Mouse (Mus musculus): ENCODE data around the gene Mroh2a.

Gene Mroh2a

GRCm38 (mm10) chr1:88276524-88277097 is 49.8 kb downstream of the Mroh2a start:
- DNase-seq (ENCODE audit: low spot score in 2 of 2), result no peak

- DNase-seq (ENCODE audit: low spot score in 2 of 2), result peak; percentile 100
These were observed 50.5 kb downstream of the Mroh2a start, which contains the start of the genes Hjurp and Trpm8 for GRCm38 (mm10) chr1:88277098-88277817. Gene Hjurp (minus strand): TSS chr1:88277633. Gene Trpm8 (plus strand): TSS chr1:88277661.

- no peak for DNase-seq (ENCODE audit: low spot score in 2 of 2)
These were observed 51.2 kb downstream of the Mroh2a start for GRCm38 (mm10) chr1:88277818-88278511.

DNA sequence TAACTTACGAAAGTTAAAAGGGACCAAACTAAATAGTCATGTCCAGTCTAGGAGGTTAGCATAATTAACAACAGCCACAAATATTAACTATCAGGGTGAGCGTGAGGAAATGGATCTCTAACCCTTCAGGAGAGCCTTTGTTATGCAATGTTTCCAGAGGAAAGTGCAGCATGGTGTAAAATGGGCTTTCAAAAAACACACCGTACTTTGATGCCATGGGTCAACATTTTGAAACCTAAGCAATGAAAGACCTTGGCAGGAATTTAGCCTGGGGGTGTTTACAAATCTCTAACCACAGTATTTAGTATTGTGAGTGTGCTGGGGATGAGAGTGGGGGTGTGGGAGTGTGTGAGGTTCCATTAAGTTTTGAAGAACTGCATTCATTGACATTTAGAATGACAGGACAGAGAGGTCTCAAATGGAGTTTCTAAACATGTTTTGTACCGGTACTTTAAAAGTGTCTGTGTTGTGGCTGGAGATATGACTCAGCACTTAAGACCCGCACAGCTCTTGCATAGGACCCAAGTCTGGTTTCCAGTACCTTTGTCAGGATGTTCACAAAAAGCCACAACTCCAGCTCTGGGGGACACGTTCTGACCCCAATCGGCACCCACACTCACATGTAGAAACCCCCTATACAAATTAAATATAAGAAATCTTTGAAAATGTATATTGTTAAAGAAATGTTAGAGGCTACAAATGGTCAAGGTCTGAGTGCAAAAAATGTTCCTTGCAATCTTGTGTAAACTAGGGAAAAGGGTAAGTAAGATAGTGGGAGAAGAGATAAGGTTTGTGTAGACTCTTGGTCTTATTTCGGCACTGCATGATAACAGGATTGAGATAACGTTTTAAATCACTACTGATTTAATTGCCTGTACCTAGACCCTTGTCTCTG is 52.6 kb downstream of the Mroh2a start:
- DNase-seq (ENCODE audit: low spot score in 2 of 2), result no peak

- no peak for DNase-seq (ENCODE audit: low spot score in 2 of 2)
These were observed 53.4 kb downstream of the Mroh2a start for GRCm38 (mm10) chr1:88280006-88280690.

- no peak for DNase-seq (ENCODE audit: low spot score in 2 of 2)
These were observed 55.5 kb downstream of the Mroh2a start for GRCm38 (mm10) chr1:88282301-88282700.

- DNase-seq (ENCODE audit: low spot score in 2 of 2), result no peak
These were observed 56.8 kb downstream of the Mroh2a start for GRCm38 (mm10) chr1:88283376-88284227.

DNA sequence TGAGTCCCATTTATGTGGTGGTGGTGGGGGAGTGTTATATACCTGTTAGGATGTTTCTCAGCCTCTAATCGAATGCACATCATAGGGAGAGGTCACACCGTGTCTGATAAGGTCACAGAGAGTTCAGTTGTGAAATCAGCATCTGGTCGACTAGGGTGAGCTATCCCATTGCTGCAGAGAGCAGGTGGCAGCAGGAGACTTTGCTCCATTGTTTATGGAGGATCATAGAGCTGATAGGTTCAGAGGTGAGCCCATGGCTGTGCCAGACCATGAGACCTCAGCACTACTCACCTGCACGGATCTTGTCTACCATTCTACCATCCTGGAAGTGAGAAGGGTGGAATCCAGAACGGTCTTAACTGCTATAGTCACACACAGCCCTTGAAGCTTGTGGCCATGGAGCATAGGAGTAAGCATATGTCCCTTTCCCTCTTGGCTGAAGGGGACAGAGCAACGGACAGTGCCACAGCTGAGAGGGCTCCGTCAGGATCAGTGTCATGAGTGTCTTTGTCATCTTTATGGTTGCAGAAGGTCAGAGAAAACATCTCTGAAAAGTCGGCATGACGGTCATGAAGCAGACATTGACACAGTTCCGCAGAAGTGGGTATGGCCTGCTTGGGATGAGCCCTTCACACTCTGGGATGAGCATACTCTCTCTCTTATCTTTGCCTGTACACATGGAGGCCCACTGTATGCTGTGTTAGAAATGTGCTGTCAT is 57.6 kb downstream of the Mroh2a start:
- no peak for DNase-seq (ENCODE audit: low spot score in 2 of 2)

DNA sequence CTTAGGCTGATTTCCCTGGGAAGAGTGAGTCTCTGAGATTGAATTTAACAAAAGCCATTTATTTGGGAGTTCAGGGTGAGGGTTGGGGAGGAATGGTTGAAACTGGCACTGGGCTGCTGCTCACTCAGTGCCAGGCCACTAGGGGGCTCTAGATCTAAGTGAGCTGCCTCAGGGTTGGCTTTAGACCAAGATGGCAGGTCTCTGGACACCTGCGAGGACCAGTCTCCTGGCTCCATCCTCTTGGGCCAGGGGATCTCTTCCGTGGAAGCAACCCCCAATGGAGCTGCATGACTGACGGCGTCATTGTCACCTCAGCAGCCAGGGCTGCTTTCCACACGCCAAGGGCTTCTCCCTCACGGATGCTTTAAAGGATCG is 58.1 kb downstream of the Mroh2a start:
- DNase-seq (ENCODE audit: low spot score in 2 of 2), result no peak

DNA sequence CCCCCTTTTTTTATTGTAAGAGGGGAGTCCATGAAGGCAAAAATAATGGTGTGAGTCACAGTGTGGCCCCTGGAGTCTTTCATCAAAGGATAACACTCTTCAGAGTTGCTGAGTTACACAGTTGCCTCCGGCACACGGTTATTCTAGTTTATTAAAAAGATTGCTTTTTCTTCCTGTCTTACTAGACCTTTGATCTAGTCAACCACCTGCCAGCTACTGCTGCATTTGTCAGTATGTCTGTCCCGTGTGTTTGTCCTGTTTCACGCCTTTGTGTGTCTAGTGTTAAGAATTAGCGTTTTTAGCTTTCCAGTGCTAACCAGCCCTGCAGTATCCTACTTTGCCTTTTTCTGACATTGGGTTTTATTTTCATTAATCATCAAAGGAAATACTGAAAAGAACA is 58.9 kb downstream of the Mroh2a start:
- no peak for DNase-seq (ENCODE audit: low spot score in 2 of 2)

- DNase-seq (ENCODE audit: low spot score in 2 of 2), result no peak
These were observed 59.5 kb downstream of the Mroh2a start for GRCm38 (mm10) chr1:88286136-88286845.

GRCm38 (mm10) chr1:88286887-88287696 is 60.3 kb downstream of the Mroh2a start:
- no peak for DNase-seq (ENCODE audit: low spot score in 2 of 2)

DNA sequence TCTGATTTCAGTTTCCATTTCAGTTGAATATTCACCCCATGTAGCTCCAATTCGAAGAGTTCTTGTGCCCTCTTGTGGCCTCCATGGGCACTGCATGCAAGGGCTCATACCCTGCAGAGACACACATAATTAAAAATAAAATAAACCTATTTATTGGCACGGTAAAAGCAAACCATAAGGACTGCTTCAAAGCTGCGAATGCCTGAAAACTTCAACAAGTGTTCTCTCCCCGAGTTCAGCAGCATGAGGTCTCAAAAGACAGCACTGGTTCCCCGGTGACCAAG is 60.9 kb downstream of the Mroh2a start:
- no peak for DNase-seq (ENCODE audit: low spot score in 2 of 2)

GRCm38 (mm10) chr1:88288056-88288788 is 61.4 kb downstream of the Mroh2a start:
- no peak for DNase-seq (ENCODE audit: low spot score in 2 of 2)

- DNase-seq (ENCODE audit: low spot score in 2 of 2), result no peak
These were observed 62.0 kb downstream of the Mroh2a start for GRCm38 (mm10) chr1:88288789-88289127.

GRCm38 (mm10) chr1:88289152-88289551 is 62.4 kb downstream of the Mroh2a start:
- DNase-seq (ENCODE audit: low spot score in 2 of 2), result no peak

GRCm38 (mm10) chr1:88289917-88290316 is 63.1 kb downstream of the Mroh2a start:
- DNase-seq (ENCODE audit: low spot score in 2 of 2), result no peak

DNA sequence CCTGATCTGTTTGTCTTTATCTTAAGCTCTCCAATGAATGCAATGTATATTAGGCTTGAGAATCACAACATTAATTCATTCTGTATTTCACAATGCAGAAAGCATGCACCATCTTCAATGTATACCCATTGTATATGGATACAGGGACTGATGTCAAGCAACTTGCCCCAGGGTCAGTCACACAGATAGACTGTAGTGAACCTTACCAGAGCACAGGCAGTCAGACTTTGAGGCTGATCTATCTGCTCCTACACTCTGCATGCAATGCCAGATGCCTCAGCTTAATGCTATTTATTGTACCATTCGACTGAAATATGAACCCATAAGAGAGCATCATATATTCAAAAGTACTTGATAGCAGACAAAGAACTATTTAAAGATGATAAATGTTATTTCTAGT is 63.7 kb downstream of the Mroh2a start:
- DNase-seq (ENCODE audit: low spot score in 2 of 2), result no peak

Data from frontal cortex, postnatal 10 days (tissue).